Mouse (Mus musculus): Measurements from ENCODE around the gene Ndc80. TPM values are rescaled to one million over a fixed set of nuclear protein-coding genes. Genes with fewer than 3 reads are reported as not detected.

Gene Ndc80
- polyA plus RNA-seq (2011; ENCODE audit: insufficient read depth, insufficient read length, low read depth, missing spikeins): 57.2 and 58.6 TPM in 2 replicates

DNA sequence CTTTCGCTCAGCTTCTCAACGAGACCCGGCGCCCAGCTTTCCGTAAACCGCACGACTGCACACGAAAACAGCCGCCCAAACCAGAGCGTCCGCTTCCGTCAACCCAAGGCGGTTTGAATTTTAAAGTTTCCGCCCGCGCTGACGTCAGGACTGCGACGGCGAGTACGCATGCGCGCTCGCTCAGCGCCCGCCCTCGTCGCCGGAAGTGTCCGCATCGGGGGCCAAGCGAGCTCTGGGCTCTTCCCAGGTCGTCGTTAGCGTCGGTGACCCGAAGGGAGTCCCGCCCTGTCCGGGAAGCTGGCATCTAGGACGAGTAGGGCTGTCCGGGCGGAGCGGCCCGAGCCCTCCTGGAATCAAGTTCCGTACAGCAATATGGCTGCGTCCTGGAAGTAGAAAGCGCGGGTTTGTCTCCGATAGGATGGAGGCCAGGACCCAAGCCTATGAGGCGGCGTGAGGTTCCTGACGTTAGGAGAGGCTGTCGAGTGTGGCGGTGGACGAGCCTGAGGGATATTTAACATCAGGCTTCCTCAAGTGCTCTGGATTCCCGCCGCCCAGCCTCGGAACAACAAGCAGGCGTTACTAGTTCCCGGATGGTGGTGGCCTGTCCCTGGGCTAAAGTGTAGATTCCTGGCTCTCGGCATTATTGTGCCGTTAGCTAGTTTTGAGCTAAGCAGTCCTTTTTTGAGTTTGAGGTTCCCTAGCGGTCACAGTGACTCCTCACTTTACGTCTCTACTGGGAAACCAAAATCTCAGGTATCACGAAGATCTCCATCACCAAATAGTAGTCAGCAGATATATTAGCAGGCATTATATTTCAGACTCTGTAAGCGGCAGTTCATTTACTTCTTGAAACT is at the start of gene Ndc80:
Ndc80 (minus strand) TSS at position 147 of the 854 bp plus-strand sequence.
- Histone ChIP-seq H3K4me1 (ENCODE audit: control insufficient read depth, insufficient read depth, low read length) (no peaks in the 10 kb centered on the region), H3K27me3 (ENCODE audit: control insufficient read depth, insufficient read depth, low read length, poor library complexity, severe bottlenecking) (no peaks in the 10 kb centered on the region), H3K36me3 (ENCODE audit: control insufficient read depth, insufficient read depth, low read length, poor library complexity, severe bottlenecking) (peaks cover 11% of the 10 kb centered on the region; the same call in 1 of the 2 replicates), H3K4me3 (ENCODE audit: low read depth, low read length) (peak within 1 kb of the TSS; percentile 92), H3K27ac (ENCODE audit: insufficient read depth, low read length) (peak within 1 kb of the TSS; percentile 78), H3K9ac (ENCODE audit: low read depth, poor library complexity, severe bottlenecking) (peak within 1 kb of the TSS; percentile 59), H3K9me3 (replicated peaks; ENCODE audit: control insufficient read depth, insufficient read depth, low read length, poor library complexity, severe bottlenecking) (no peaks in the 10 kb centered on the region)
- TF ChIP-seq EP300 (IDR thresholded peaks at IDR 0.05; ENCODE audit: insufficient read depth, low read depth, low read length) (no peak), POLR2A (IDR thresholded peaks at IDR 0.05; ENCODE audit: insufficient read depth, low read length) (peak; percentile 53), CTCF (IDR thresholded peaks at IDR 0.05; ENCODE audit: low read depth, low read length) (no peak)

DNA sequence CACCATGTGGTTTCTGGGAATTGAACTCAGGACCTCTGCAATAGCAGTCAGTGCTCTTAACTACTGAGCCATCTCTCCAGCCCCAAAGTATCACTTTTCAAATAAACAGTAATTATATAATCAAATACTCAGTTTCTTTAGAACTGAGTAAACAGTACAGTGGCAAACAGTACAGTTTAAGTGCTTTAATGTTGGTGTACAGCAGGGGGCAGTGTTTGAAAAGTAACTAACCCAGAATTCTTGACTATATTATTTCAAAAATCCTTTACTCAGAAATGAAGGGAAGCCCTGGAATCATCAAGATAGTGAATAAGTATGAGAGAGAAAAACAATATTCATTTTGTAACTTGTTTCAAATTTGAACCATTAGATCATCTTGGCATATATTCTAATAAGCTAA is 35.0 kb upstream of the Ndc80 start:
- no peak overlapping the region for H3K4me3 ChIP-seq (ENCODE audit: low read depth, low read length)
- no peak overlapping the region for H3K9ac ChIP-seq (ENCODE audit: low read depth, poor library complexity, severe bottlenecking)

GRCm38 (mm10) chr17:71552901-71553300 is 26.2 kb upstream of the Ndc80 start:
- no peak overlapping the region for H3K9ac ChIP-seq (ENCODE audit: low read depth, poor library complexity, severe bottlenecking)
- H3K9me3 ChIP-seq (replicated peaks; ENCODE audit: control insufficient read depth, insufficient read depth, low read length, poor library complexity, severe bottlenecking): no peaks in the 10 kb centered on the region
- H3K4me1 ChIP-seq (ENCODE audit: control insufficient read depth, insufficient read depth, low read length): no peaks in the 10 kb centered on the region
- H3K27ac ChIP-seq (ENCODE audit: insufficient read depth, low read length): no peak overlapping the region
- H3K4me3 ChIP-seq (ENCODE audit: low read depth, low read length): no peak overlapping the region
- H3K36me3 ChIP-seq (ENCODE audit: control insufficient read depth, insufficient read depth, low read length, poor library complexity, severe bottlenecking): no peaks in the 10 kb centered on the region
- H3K27me3 ChIP-seq (ENCODE audit: control insufficient read depth, insufficient read depth, low read length, poor library complexity, severe bottlenecking): peaks cover 2% of the 10 kb centered on the region; the same call in 1 of the 2 replicates
- TF ChIP-seq EP300 (IDR thresholded peaks at IDR 0.05; ENCODE audit: insufficient read depth, low read depth, low read length) (no peak), POLR2A (IDR thresholded peaks at IDR 0.05; ENCODE audit: insufficient read depth, low read length) (no peak), CTCF (IDR thresholded peaks at IDR 0.05; ENCODE audit: low read depth, low read length) (no peak)

More for the DNA sequence above, 35.0 kb upstream of the Ndc80 start:
- Histone ChIP-seq H3K9me3 (replicated peaks; ENCODE audit: control insufficient read depth, insufficient read depth, low read length, poor library complexity, severe bottlenecking) (no peaks in the 10 kb centered on the region), H3K4me1 (ENCODE audit: control insufficient read depth, insufficient read depth, low read length) (no peaks in the 10 kb centered on the region), H3K27me3 (ENCODE audit: control insufficient read depth, insufficient read depth, low read length, poor library complexity, severe bottlenecking) (no peaks in the 10 kb centered on the region), H3K36me3 (ENCODE audit: control insufficient read depth, insufficient read depth, low read length, poor library complexity, severe bottlenecking) (no peaks in the 10 kb centered on the region), H3K27ac (ENCODE audit: insufficient read depth, low read length) (no peak overlapping the region)
- TF ChIP-seq CTCF (IDR thresholded peaks at IDR 0.05; ENCODE audit: low read depth, low read length) (no peak), POLR2A (IDR thresholded peaks at IDR 0.05; ENCODE audit: insufficient read depth, low read length) (no peak), EP300 (IDR thresholded peaks at IDR 0.05; ENCODE audit: insufficient read depth, low read depth, low read length) (no peak)

DNA sequence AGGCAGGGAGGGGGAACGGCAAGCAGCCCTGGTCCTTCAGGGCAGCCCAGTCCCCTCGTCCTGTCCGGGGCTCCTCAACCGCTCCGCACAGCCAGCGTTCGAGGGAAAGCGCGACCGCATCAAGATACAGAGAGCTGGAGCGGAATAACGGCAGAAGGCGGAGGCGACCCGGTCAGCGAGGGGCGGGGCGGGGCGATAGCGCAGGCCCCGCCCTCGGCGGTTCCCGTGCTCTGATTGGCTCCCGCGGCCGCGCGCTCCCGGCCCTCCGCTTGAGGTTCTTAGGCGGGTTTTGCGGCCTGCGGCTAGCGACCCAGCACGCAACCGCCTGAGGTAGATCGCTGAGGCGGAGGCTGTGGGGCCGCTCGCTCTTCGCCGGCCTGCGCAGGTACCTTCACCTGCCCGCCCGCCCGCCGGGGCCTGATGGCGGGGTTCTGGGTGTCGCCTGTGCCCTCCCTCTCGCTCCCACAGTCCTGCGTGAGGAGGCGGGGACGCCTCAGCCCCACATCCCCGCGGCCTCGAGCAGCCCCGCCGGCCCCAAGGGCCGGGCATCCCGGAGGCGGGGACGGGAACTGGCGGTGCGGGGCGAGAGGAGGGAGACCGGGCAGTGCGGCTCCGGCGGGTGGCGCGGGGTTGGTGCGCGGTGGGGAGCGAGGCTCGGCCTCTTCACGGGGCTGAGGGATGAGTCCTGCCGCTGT is 25.2 kb upstream of the Ndc80 start, which contains the start of gene Spdya:
Spdya (plus strand) TSS at position 305 of the 695 bp plus-strand sequence.
- no peaks in the 10 kb centered on the region for H3K36me3 ChIP-seq (ENCODE audit: control insufficient read depth, insufficient read depth, low read length, poor library complexity, severe bottlenecking)
- TF ChIP-seq CTCF (IDR thresholded peaks at IDR 0.05; ENCODE audit: low read depth, low read length) (no peak), EP300 (IDR thresholded peaks at IDR 0.05; ENCODE audit: insufficient read depth, low read depth, low read length) (no peak), POLR2A (IDR thresholded peaks at IDR 0.05; ENCODE audit: insufficient read depth, low read length) (no peak)
- H3K27ac ChIP-seq (ENCODE audit: insufficient read depth, low read length): no peak within 1 kb of the TSS
- H3K27me3 ChIP-seq (ENCODE audit: control insufficient read depth, insufficient read depth, low read length, poor library complexity, severe bottlenecking): peaks cover 2% of the 10 kb centered on the region; the same call in 1 of the 2 replicates
- no peaks in the 10 kb centered on the region for H3K4me1 ChIP-seq (ENCODE audit: control insufficient read depth, insufficient read depth, low read length)
- no peaks in the 10 kb centered on the region for H3K9me3 ChIP-seq (replicated peaks; ENCODE audit: control insufficient read depth, insufficient read depth, low read length, poor library complexity, severe bottlenecking)
- peak within 1 kb of the TSS; percentile 64 for H3K9ac ChIP-seq (ENCODE audit: low read depth, poor library complexity, severe bottlenecking)
- peak within 1 kb of the TSS; percentile 56 for H3K4me3 ChIP-seq (ENCODE audit: low read depth, low read length)

GRCm38 (mm10) chr17:71551350-71551749 is 24.7 kb upstream of the Ndc80 start:
- H3K27me3 ChIP-seq (ENCODE audit: control insufficient read depth, insufficient read depth, low read length, poor library complexity, severe bottlenecking): peaks cover 2% of the 10 kb centered on the region; the same call in 1 of the 2 replicates
- H3K9me3 ChIP-seq (replicated peaks; ENCODE audit: control insufficient read depth, insufficient read depth, low read length, poor library complexity, severe bottlenecking): no peaks in the 10 kb centered on the region
- H3K36me3 ChIP-seq (ENCODE audit: control insufficient read depth, insufficient read depth, low read length, poor library complexity, severe bottlenecking): no peaks in the 10 kb centered on the region
- H3K27ac ChIP-seq (ENCODE audit: insufficient read depth, low read length): no peak overlapping the region
- no peaks in the 10 kb centered on the region for H3K4me1 ChIP-seq (ENCODE audit: control insufficient read depth, insufficient read depth, low read length)
- H3K4me3 ChIP-seq (ENCODE audit: low read depth, low read length): peak overlapping the region; percentile 52
- TF ChIP-seq POLR2A (IDR thresholded peaks at IDR 0.05; ENCODE audit: insufficient read depth, low read length) (no peak), EP300 (IDR thresholded peaks at IDR 0.05; ENCODE audit: insufficient read depth, low read depth, low read length) (no peak), CTCF (IDR thresholded peaks at IDR 0.05; ENCODE audit: low read depth, low read length) (no peak)
- peak overlapping the region; percentile 64; the same call in 1 of the 2 replicates for H3K9ac ChIP-seq (ENCODE audit: low read depth, poor library complexity, severe bottlenecking)
